Mouse (Mus musculus) heart, postnatal 4 days (tissue): Measurements from ENCODE around the gene Leo1. TPM values are rescaled to one million over a fixed set of nuclear protein-coding genes. Genes with fewer than 3 reads are reported as not detected.
A peak's percentile ranks its signal among the peaks of the same experiment; 100 is the strongest.
"Not testable (repeated sequence)": the region's sequence is repeated elsewhere in the genome, so short reads cannot be mapped to it uniquely, and the experiment has no call there.

ENCODE experiments used
- DNase-seq: peaks from one replicate; pipeline ENCODE4 v3.0.0; 2021
- total RNA-seq, 2 experiments: library from RNA; stranded (reverse); gene quantifications; 2 replicates each; pipeline ENCODE4 v1.2.3; 2021

The Leo1 gene
- total RNA-seq, 2 experiments from 2014 or later, result 23.1 to 25.4 TPM

DNA sequence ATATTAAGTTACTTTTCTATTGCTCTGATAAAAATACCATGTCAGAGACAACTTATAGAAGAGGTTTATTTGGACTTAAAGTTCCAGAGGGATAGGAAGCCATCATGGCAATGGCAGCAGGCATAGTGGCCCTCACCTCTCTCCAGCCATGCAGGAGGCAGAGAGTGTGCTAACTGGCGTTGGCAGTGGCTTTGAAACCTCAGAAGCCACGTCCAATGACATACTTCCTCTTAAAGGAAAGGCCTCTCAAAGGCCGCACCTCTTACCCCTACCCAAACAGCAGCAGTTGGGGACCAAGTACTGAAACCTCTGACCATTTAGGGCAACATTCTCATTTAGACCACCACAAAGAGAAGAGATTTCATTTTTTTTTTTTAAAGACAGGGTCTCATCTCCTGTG lies 35.9 kb downstream of the Leo1 start:
- DNase-seq, result no peak

DNA sequence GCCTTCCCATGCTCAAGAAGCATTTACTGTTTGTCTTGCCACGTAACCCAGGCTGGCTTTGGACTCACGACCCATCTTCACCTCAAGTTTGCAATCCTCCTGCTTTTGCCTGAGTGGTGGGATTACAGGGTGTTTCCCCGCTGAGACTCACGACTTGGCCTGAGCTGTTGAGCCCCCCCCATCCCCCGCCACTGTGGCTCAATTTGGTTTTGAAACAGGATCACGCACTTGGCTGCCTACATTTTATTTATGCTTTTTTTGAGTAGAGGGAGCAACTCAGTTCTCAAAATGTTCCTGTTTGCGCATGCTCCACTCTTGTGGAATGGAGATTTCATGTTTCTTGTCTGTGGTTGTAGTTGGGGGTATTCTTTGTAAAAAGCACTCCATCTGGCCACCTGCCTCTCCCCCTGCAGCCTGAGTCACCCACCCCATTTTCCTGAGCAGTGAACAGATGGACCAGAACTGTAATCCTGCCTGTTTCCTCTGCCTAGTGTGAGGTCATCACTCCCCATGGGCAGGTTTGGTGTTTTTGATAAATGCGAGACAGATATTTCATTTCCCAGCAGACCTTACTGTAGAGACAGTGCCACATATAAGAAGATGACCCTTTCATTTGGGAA lies 37.9 kb downstream of the Leo1 start:
- DNase-seq, result no peak

DNA sequence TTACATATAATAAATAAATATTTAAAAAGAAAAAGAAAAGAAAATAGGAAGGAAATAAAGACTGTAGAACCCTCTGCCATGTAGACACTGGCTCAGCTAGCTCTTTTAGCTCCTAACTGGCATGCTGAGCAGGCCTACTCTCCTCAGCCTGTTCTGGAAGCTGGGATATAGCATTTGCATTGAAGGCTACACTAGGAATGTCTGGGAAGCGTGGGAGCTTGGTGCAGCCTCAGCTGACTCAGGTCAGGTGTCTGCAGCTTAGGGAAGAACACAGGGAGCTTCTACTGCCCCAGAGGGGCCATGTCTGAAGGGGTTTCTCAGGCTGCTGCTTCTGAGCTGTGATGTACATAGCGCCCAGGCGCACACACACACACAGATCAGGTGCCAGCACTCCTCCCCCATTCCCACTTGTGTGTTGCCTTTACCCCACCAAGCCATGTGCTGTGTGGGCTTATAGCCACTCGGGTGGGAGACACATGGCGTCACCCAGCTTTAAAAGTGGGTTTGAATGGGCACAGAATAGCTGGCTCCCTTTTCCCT lies 39.3 kb downstream of the Leo1 start:
- DNase-seq, result no peak

DNA sequence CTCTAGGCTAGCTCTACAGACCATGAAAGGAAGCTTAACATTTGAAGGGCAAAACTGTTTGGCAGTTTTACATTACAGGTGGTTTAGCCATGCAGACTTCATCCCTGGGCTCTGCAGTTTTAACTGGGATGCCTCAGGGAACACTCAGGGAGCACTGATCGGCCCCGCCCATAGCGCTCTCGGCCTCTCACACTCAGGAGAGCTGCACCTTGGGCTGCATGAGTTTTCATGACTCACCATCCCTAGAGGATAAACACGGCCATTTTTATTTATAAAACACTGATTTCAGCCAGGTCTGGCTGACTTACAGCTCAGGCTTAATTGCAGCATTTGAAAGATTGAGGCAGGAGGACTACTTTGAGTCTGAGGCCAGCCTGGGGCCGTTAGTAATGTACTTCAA lies 43.9 kb downstream of the Leo1 start:
- no peak for DNase-seq

DNA sequence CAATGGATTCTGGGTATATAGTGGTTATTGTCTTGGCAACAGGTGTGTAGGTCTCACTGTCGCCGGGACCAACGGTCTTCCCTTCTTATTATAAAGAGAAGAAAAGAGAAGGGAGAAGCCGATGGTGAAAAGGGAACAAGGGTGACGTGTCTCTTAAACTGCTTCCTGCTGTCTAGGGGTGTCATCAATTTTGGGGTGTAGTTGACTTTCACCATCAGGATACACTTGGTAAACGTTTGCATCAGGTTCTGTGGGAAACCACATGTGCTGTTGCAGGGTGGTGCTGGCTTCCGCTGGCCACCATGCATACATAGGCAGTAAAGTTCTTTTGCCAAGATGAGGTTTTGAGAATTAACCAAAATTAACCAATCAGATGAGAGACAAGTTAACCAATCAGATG lies 46.9 kb downstream of the Leo1 start:
- DNase-seq, result not testable (repeated sequence)

DNA sequence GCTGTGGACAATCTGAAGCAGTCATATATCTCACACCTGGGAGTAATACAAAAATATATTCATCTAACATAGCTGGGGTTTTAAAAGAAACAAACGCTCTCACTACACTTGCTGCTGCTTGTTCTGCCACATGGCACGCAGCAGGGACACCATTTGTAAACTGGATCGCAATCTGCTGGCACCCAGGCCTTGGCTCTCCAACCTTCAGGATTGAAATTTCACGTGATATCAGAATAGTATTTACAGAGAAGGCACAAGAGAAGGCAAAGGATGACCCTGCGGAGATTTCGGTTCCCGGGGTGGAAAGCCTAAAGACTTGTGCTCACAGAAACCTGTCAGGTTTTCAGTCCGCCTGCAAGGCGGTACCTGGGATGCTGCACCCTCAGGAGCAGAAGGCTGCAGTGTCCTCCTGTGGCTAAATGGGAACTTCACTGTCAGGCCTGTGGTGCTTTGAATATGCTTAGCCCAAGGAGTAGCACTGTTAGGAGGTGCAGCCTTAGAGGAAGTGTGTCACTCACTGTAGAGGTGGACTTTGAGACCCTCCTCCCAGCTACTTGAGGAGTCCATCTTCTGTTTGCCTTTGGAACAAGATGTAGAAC lies 53.2 kb downstream of the Leo1 start:
- DNase-seq, result no peak

DNA sequence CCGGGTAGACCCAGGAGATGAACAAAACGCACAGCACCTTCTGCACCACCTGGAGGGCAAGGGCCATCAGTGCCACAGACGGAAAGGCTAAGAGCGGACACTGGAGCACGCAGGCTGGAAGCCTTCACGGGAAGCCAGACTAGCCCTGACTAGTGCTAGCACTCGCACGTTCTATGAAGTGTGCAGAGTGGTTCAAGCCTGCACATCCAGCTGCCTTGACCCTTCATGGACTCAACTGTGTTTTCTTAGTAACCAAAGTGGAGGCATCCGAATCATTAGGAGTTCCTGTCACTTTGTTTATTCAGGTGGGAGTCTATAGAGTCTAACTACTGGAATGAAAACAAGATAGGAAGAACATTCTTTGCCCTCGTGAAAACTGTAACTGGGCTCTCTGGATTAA lies 54.6 kb downstream of the Leo1 start:
- no peak for DNase-seq

DNA sequence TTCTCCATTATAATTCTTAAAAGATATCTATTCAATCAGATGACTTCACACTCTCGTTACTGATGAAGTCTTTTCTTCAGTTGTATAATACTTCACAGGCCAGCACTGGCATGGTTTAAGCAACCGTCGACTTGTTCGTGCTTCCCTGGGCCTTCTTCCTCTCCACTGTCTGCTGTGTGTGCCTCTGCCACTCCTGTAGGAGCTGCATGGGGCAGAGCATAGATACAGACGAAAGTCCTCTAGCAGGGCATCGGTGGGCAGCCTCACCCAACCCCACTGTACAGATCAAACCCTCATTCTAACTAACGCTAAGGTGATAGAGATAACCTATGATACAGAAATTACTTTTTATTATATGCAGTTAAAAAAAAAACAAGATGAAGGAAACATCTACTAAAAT lies 57.2 kb downstream of the Leo1 start:
- no peak for DNase-seq

DNA sequence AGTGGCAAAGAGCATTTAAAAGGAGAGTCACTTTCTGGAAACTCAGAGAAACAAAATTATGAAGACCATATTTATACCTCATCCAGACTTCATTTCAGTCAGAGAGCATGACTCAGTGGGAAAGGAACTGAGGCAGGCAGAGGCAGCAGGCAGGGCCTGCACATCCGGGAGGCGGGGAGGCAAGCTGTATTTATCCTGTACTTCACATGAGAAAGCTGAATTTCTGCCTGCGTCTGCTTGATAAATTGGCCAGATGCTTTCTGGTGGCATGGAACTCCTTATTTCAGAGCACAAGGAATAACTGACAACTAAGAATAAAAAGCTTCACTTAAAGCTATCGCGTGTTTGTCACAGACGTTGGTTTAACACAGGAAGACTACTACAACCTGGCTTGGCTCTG lies 63.0 kb downstream of the Leo1 start:
- no peak for DNase-seq

DNA sequence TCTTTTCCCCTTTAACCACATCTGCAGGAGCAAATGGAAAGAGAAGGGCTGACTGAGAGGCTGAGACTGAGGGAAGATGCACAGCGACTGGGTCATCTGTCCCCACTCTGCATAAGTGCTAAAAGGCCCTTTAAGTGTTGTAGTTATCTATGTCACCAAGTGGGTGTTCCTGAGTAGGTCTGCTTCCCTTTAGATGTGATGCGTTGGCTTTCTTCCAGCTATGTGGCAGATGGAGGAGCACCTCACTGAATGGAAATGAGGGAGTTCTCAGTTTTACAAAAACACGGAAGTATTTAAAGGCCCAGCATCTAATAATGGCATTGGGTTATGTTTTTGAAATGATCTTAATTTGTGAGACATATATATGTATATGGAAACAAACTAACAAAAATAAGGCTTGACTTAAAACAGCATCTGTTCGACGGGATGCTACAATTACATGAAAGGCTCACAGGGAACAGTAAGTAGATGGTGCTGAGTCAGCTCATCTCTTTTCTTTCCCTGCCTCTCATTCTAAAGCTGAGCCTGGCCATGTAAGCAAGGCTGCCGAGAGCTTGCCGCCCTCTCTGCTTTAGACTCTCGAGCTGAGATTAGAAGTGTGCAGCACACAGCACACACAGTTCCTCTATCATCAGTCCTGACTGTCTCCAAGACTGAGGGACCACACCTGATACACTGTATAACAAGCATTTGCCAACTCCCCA lies 70.1 kb downstream of the Leo1 start:
- no peak for DNase-seq

DNA sequence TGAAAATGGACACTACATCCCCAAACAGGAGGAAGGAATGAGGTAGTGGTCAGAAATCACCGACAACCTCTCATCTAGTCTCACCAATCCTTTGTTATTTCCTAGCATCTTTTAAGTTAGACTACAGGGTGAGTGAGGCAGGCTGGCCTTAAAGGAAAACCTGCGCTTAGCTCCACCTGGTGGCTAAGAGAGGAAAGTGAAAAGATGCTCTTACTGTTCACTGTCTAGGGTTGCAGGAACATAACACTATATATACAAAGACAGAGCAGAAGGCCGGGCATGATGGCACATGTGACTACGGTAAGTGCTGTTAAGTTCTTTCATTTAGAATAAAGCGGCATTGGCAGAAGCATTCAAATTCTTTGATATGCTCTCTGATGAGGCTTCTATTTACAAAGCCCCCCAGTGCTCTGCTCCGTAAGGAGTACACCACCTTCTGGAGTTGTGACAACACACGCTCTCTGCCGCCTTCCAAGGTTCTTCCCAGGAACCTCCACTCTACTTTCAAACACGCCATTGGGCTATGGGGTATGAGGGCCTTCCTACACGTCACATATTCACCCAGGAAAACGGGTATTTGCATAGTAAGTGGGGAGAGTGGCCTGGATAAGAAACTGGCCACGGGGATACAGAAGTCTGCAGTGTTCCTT lies 74.3 kb downstream of the Leo1 start:
- DNase-seq, result peak; percentile 50

Other genes starting within 250 kb of the Leo1 start
- gene Myo5c, start 209.5 kb upstream of the Leo1 start, total RNA-seq, result 1 to 10 TPM; 3.6 to 5.5 TPM
- gene Gnb5, start 135.2 kb upstream of the Leo1 start, total RNA-seq, result 10 to 100 TPM; 41.6 to 43.1 TPM
- under 1 TPM in 1 of 2 experiments, not detected in 1; 0.21 TPM for gene Bcl2l10, start 93.8 kb upstream of the Leo1 start, total RNA-seq
- gene Mapk6, start 31.5 kb upstream of the Leo1 start, total RNA-seq, result 10 to 100 TPM; 59.7 to 60.7 TPM
- gene Tmod3, start 118.1 kb downstream of the Leo1 start, total RNA-seq, result 100 to 1,000 TPM; 111 to 112 TPM
- 1 to 10 TPM; 4.6 to 5.6 TPM for gene Tmod2, start 169.8 kb downstream of the Leo1 start, total RNA-seq
- 10 to 100 TPM; 12.8 to 13.2 TPM for gene Lysmd2, start 184.2 kb downstream of the Leo1 start, total RNA-seq
- gene Scg3, start 242.5 kb downstream of the Leo1 start, total RNA-seq, result under 1 TPM; 0.52 to 0.64 TPM